Mouse (Mus musculus) testis, adult 2 months (tissue): ENCODE data around the gene Igsf9.

Experiments used
- CTCF ChIP-seq: fragments of 200-500 bp; IDR thresholded peaks from 2 replicates; pipeline ENCODE4 v1.5.1; 2012; ENCODE audit warnings: low read depth, mild to moderate bottlenecking, inconsistent platforms, low read length, moderate library complexity; ENCODE audit not compliant: control insufficient read depth, insufficient read depth, insufficient replicate concordance
- POLR2A ChIP-seq: fragments of 200-500 bp; IDR thresholded peaks from 2 replicates; pipeline ENCODE4 v1.6.1; 2012; ENCODE audit warnings: low read depth, mild to moderate bottlenecking, inconsistent platforms, low read length, moderate library complexity; ENCODE audit not compliant: control insufficient read depth

- TF ChIP-seq CTCF (no peak), POLR2A (no peak)
Measured at GRCm38 (mm10) chr1:172493516-172493915, 11.9 kb downstream of the Igsf9 start.
